Mouse (Mus musculus) CH12.LX (cell line): ENCODE measurements around the gene H2-Eb2. TPM values are rescaled to one million over a fixed set of nuclear protein-coding genes. Genes with fewer than 3 reads are reported as not detected.

Source experiments
- DNase-seq: peaks from one replicate; pipeline ENCODE4 v3.0.0-alpha.2; 2013; ENCODE audit errors: extremely low read depth
- H3K27ac ChIP-seq: 2 replicates; pipeline ENCODE4 v1.5.1; 2012; ENCODE audit warnings: low read depth, mild to moderate bottlenecking, control low read depth, moderate library complexity; ENCODE audit not compliant: insufficient read depth
- H3K27me3 ChIP-seq: replicated peaks from 2 replicates; pipeline ENCODE3; 2012; ENCODE audit warnings: inconsistent platforms
- H3K36me3 ChIP-seq, 2 experiments: replicated peaks in 1 of 2; 2 replicates each; pipeline versions ENCODE3 to v1.6.1; 2012; ENCODE audit warnings: inconsistent platforms in 1 of 2, low read length in 1 of 2, mild to moderate bottlenecking in 1 of 2, mixed read lengths in 1 of 2, moderate library complexity in 1 of 2; ENCODE audit not compliant: control insufficient read depth in 1 of 2, insufficient read depth in 1 of 2
- H3K4me1 ChIP-seq, 2 experiments: 2 replicates each; pipeline ENCODE4 v1.6.1; 2012; ENCODE audit warnings: inconsistent platforms in 1 of 2, moderate library complexity in 1 of 2; ENCODE audit not compliant: insufficient read depth in 2 of 2, control insufficient read depth in 1 of 2
- H3K4me2 ChIP-seq: 2 replicates; pipeline ENCODE4 v1.6.1; 2012; ENCODE audit warnings: low read depth, mild to moderate bottlenecking, control low read depth; ENCODE audit not compliant: poor library complexity, insufficient read depth, severe bottlenecking
- H3K4me3 ChIP-seq, 3 experiments: fragments of 150-350 bp in 1 of 3; sonication (generic) in 1 of 3; replicated peaks in 1 of 3; 2 replicates each; pipeline versions ENCODE3 to v1.5.1; 2011 to 2012; ENCODE audit warnings: low read depth in 2 of 3, low read length in 2 of 3, mild to moderate bottlenecking in 2 of 3, moderate library complexity in 2 of 3, control low read depth in 1 of 3, improper control_type of control experiment in 1 of 3, inconsistent platforms in 1 of 3, mixed read lengths in 1 of 3; ENCODE audit not compliant: poor library complexity in 1 of 3
- H3K79me2 ChIP-seq: replicated peaks from 2 replicates; pipeline ENCODE4 v1.6.1; 2012; ENCODE audit warnings: mild to moderate bottlenecking, moderate library complexity; ENCODE audit not compliant: control insufficient read depth, poor library complexity, insufficient read depth, severe bottlenecking; ENCODE audit errors: extremely low read depth
- H3K9ac ChIP-seq: 2 replicates; pipeline ENCODE4 v1.6.1; 2012; ENCODE audit warnings: low read depth, mild to moderate bottlenecking, control low read depth, moderate library complexity; ENCODE audit not compliant: insufficient read depth
- H3K9me3 ChIP-seq: replicated peaks from 2 replicates; pipeline ENCODE3; 2012; ENCODE audit warnings: low read length, inconsistent platforms, mixed read lengths
- BHLHE40 ChIP-seq: IDR thresholded peaks from 2 replicates; pipeline ENCODE4 v1.6.1; 2011; ENCODE audit warnings: mild to moderate bottlenecking, low read depth, low read length, improper control_type of control experiment
- CHD1 ChIP-seq: IDR thresholded peaks from 2 replicates; pipeline ENCODE4 v1.6.1; 2012; ENCODE audit warnings: low read depth, low read length, improper control_type of control experiment, inconsistent platforms
- CHD2 ChIP-seq: IDR thresholded peaks from 2 replicates; pipeline ENCODE4 v1.6.1; 2011; ENCODE audit warnings: low read length, improper control_type of control experiment
- CTCF ChIP-seq, 2 experiments: IDR thresholded peaks in 1 of 2; conservative IDR thresholded peaks in 1 of 2; 2 replicates each; pipeline ENCODE4 v1.5.1; 2011 to 2012; ENCODE audit warnings: low read depth in 2 of 2, low read length in 2 of 2, improper control_type of control experiment in 1 of 2, inconsistent platforms in 1 of 2, mild to moderate bottlenecking in 1 of 2, moderate library complexity in 1 of 2
- ELF1 ChIP-seq: IDR thresholded peaks from 2 replicates; pipeline ENCODE4 v1.6.1; 2014; ENCODE audit warnings: low read depth, mild to moderate bottlenecking, inconsistent platforms, low read length, improper control_type of control experiment
- EP300 ChIP-seq: IDR thresholded peaks from 2 replicates; pipeline ENCODE4 v1.6.1; 2011; ENCODE audit warnings: low read length, improper control_type of control experiment
- GABPA ChIP-seq: IDR thresholded peaks from 2 replicates; pipeline ENCODE4 v1.6.1; 2012; ENCODE audit warnings: low read depth, low read length, improper control_type of control experiment, inconsistent platforms; ENCODE audit not compliant: insufficient replicate concordance
- HCFC1 ChIP-seq: IDR thresholded peaks from 2 replicates; pipeline ENCODE4 v1.6.1; 2012; ENCODE audit warnings: low read depth, mild to moderate bottlenecking, inconsistent platforms, low read length, improper control_type of control experiment
- IRF4 ChIP-seq: IDR thresholded peaks from 2 replicates; pipeline ENCODE4 v1.6.1; 2014; ENCODE audit warnings: low read depth, mild to moderate bottlenecking, inconsistent platforms, low read length, improper control_type of control experiment
- JUN ChIP-seq: IDR thresholded peaks from 2 replicates; pipeline ENCODE4 v1.6.1; 2011; ENCODE audit warnings: low read depth, mild to moderate bottlenecking, low read length, improper control_type of control experiment, moderate library complexity; ENCODE audit not compliant: insufficient read depth
- JUND ChIP-seq: conservative IDR thresholded peaks from 2 replicates; pipeline ENCODE4 v1.6.1; 2011; ENCODE audit warnings: low read depth, low read length, improper control_type of control experiment
- KAT2A ChIP-seq: IDR thresholded peaks from 2 replicates; pipeline ENCODE4 v1.6.1; 2012; ENCODE audit warnings: low read length, improper control_type of control experiment, inconsistent platforms; ENCODE audit not compliant: insufficient replicate concordance
- MAFK ChIP-seq: IDR thresholded peaks from 2 replicates; pipeline ENCODE4 v1.6.1; 2011; ENCODE audit warnings: low read length, improper control_type of control experiment; ENCODE audit not compliant: insufficient replicate concordance
- MAX ChIP-seq: IDR thresholded peaks from 2 replicates; pipeline ENCODE4 v1.6.1; 2011; ENCODE audit warnings: low read length, improper control_type of control experiment
- MAZ ChIP-seq: IDR thresholded peaks from 2 replicates; pipeline ENCODE4 v1.6.1; 2012; ENCODE audit warnings: low read depth, mild to moderate bottlenecking, inconsistent platforms, low read length, improper control_type of control experiment, moderate library complexity
- MEF2A ChIP-seq: IDR thresholded peaks from 2 replicates; pipeline ENCODE4 v1.6.1; 2014; ENCODE audit warnings: low read depth, mild to moderate bottlenecking, inconsistent platforms, low read length, improper control_type of control experiment, borderline replicate concordance
- MXI1 ChIP-seq: IDR thresholded peaks from 2 replicates; pipeline ENCODE4 v1.6.1; 2011; ENCODE audit warnings: mild to moderate bottlenecking, low read depth, low read length, improper control_type of control experiment
- MYC ChIP-seq: IDR thresholded peaks from 2 replicates; pipeline ENCODE4 v1.6.1; 2011; ENCODE audit warnings: low read depth, mild to moderate bottlenecking, improper control_type of control experiment, low read length
- NRF1 ChIP-seq: IDR thresholded peaks from 2 replicates; pipeline ENCODE4 v1.6.1; 2014; ENCODE audit warnings: low read depth, mild to moderate bottlenecking, inconsistent platforms, low read length, improper control_type of control experiment, moderate library complexity
- PAX5 ChIP-seq: IDR thresholded peaks from 2 replicates; pipeline ENCODE4 v1.6.1; 2012; ENCODE audit warnings: low read length, inconsistent platforms, mixed read lengths
- POLR2A ChIP-seq: IDR thresholded peaks from 2 replicates; pipeline ENCODE4 v1.6.1; 2011; ENCODE audit warnings: low read depth, mild to moderate bottlenecking, improper control_type of control experiment, low read length
- POLR2AphosphoS2 ChIP-seq: IDR thresholded peaks from 2 replicates; pipeline ENCODE4 v1.6.1; 2011; ENCODE audit warnings: low read depth, low read length, improper control_type of control experiment
- RAD21 ChIP-seq: IDR thresholded peaks from 2 replicates; pipeline ENCODE4 v1.6.1; 2011; ENCODE audit warnings: low read depth, mild to moderate bottlenecking, low read length, improper control_type of control experiment, moderate library complexity
- RCOR1 ChIP-seq: conservative IDR thresholded peaks from 2 replicates; pipeline ENCODE4 v1.6.1; 2012; ENCODE audit warnings: low read depth, mild to moderate bottlenecking, inconsistent platforms, low read length, improper control_type of control experiment
- SIN3A ChIP-seq: IDR thresholded peaks from 2 replicates; pipeline ENCODE4 v1.6.1; 2012; ENCODE audit warnings: low read length, improper control_type of control experiment, inconsistent platforms
- SMC3 ChIP-seq: IDR thresholded peaks from 2 replicates; pipeline ENCODE4 v1.6.1; 2011; ENCODE audit warnings: low read depth, low read length, improper control_type of control experiment
- TCF12 ChIP-seq: IDR thresholded peaks from 2 replicates; pipeline ENCODE4 v1.6.1; 2014; ENCODE audit warnings: low read depth, mild to moderate bottlenecking, inconsistent platforms, low read length, improper control_type of control experiment
- UBTF ChIP-seq: IDR thresholded peaks from 2 replicates; pipeline ENCODE4 v1.6.1; 2012; ENCODE audit warnings: low read depth, mild to moderate bottlenecking, inconsistent platforms, low read length, improper control_type of control experiment, moderate library complexity
- USF1 ChIP-seq: IDR thresholded peaks from 2 replicates; pipeline ENCODE4 v1.6.1; 2014; ENCODE audit warnings: low read depth, mild to moderate bottlenecking, inconsistent platforms, low read length, improper control_type of control experiment
- ZMIZ1 ChIP-seq: IDR thresholded peaks from 2 replicates; pipeline ENCODE4 v1.6.1; 2012; ENCODE audit warnings: low read depth, mild to moderate bottlenecking, inconsistent platforms, low read length, improper control_type of control experiment
- ZNF384 ChIP-seq: IDR thresholded peaks from 2 replicates; pipeline ENCODE4 v1.6.1; 2012; ENCODE audit warnings: low read depth, low read length, improper control_type of control experiment, inconsistent platforms
- dilution Hi-C: fragments of 300-500 bp; cut with MboI; formaldehyde crosslinking; loops from 2 replicates; pipeline ENCODE4 v1.14.3; 2020; ENCODE audit warnings: low sequenced_read_pairs; ENCODE audit not compliant: extremely low pct_unique_long_range_greater_than_20kb, extremely low pct_ligation_motif_present
- in situ Hi-C: fragments of 300-500 bp; cut with MboI; formaldehyde crosslinking; loops from 3 replicates; pipeline ENCODE4 v1.14.3; 2019; ENCODE audit warnings: low sequenced_read_pairs, low pct_ligation_motif_present, low pct_unique_long_range_greater_than_20kb, mixed read lengths
- polyA plus RNA-seq: library from polyadenylated mRNA; unstranded; fragments of >175 nt; gene quantifications from 2 replicates; pipeline ENCODE4 v1.2.1, GENCODE M21; 2012; ENCODE audit warnings: low read depth; ENCODE audit not compliant: insufficient read length
- total RNA-seq, 2 experiments: library from RNA; depleted of rRNA; stranded (reverse); fragments of 300-350 nt in 1 of 2; fragments of >200 nt in 1 of 2; gene quantifications; 2 replicates each; pipeline ENCODE4 v1.2.3; 2012 to 2014

H2-Eb2 gene
- total and polyA plus RNA-seq, 3 experiments = 5.8 to 11.4 (median 10.9) TPM

GRCm38 (mm10) chr17:34383212-34383611 lies 57.7 kb downstream of the H2-Eb2 start:
- in situ Hi-C loops (no loop called here), dilution Hi-C loops (no loop called here)
- DNase-seq = no peak

GRCm38 (mm10) chr17:34384699-34385098 lies 59.2 kb downstream of the H2-Eb2 start:
- Histone ChIP-seq H3K4me3 (no peak overlapping the region), H3K9ac (no peak overlapping the region), H3K27me3 (no peaks in the 10 kb centered on the region), H3K4me2 (no peak overlapping the region), H3K27ac (no peak overlapping the region), H3K36me3 (peaks cover 0 to 2% of the 10 kb centered on the region in 2 experiments), H3K79me2 (no peaks in the 10 kb centered on the region), H3K4me1 (peaks cover 15 to 24% of the 10 kb centered on the region in 2 experiments), H3K9me3 (peaks cover 2% of the 10 kb centered on the region)
- dilution Hi-C loops = no loop called here
- in situ Hi-C loops = no loop called here
- DNase-seq = no peak
- no peak for TF ChIP-seq RCOR1
- TF ChIP-seq IRF4 = no peak
- no peak for TF ChIP-seq RAD21
- no peak for TF ChIP-seq TCF12
- no peak for TF ChIP-seq ELF1
- TF ChIP-seq MAX = no peak
- no peak for TF ChIP-seq SMC3
- no peak for TF ChIP-seq ZMIZ1
- TF ChIP-seq CTCF (conservative IDR thresholded peaks at IDR 0.05 in 1 of 2, IDR thresholded peaks at IDR 0.05 in 1 of 2; ENCODE audit: low read depth in 2 of 2, low read length in 2 of 2) = no peak
- no peak for TF ChIP-seq MAZ
- no peak for TF ChIP-seq SIN3A
- no peak for TF ChIP-seq JUND
- TF ChIP-seq HCFC1 = no peak
- TF ChIP-seq MAFK = no peak
- no peak for TF ChIP-seq BHLHE40

More at GRCm38 (mm10) chr17:34383212-34383611, 57.7 kb downstream of the H2-Eb2 start:
- TF ChIP-seq JUN = no peak
- TF ChIP-seq CTCF (conservative IDR thresholded peaks at IDR 0.05 in 1 of 2, IDR thresholded peaks at IDR 0.05 in 1 of 2; ENCODE audit: low read depth in 2 of 2, low read length in 2 of 2) = peak; percentile 23 to 56; a peak in 3 of 4 replicates
- TF ChIP-seq ZMIZ1 = no peak
- no peak for TF ChIP-seq POLR2AphosphoS2
- no peak for TF ChIP-seq ELF1
- TF ChIP-seq CHD2 = no peak
- no peak for TF ChIP-seq MYC
- no peak for TF ChIP-seq NRF1
- no peak for TF ChIP-seq PAX5
- no peak for TF ChIP-seq MXI1
- TF ChIP-seq POLR2A = no peak
- no peak for TF ChIP-seq GABPA
- TF ChIP-seq RAD21 = peak; percentile 39
- no peak for TF ChIP-seq ZNF384
- TF ChIP-seq MAX = no peak
- no peak for TF ChIP-seq HCFC1
- no peak for TF ChIP-seq EP300
- TF ChIP-seq UBTF = no peak
- TF ChIP-seq SMC3 = peak; percentile 35
- TF ChIP-seq KAT2A = no peak
- TF ChIP-seq MAZ = no peak
- no peak for TF ChIP-seq MEF2A
- no peak for TF ChIP-seq JUND
- TF ChIP-seq CHD1 = no peak
- TF ChIP-seq USF1 = no peak
- H3K9me3 ChIP-seq = peaks cover 2% of the 10 kb centered on the region
- H3K79me2 ChIP-seq = no peaks in the 10 kb centered on the region
- peaks cover 17 to 32% of the 10 kb centered on the region in 2 experiments for H3K4me1 ChIP-seq
- no peaks in the 10 kb centered on the region for H3K27me3 ChIP-seq
- no peak overlapping the region for H3K4me2 ChIP-seq
- no peak overlapping the region for H3K9ac ChIP-seq
- H3K36me3 ChIP-seq = peaks cover 0 to 2% of the 10 kb centered on the region in 2 experiments
- no peak overlapping the region for H3K4me3 ChIP-seq
- no peak overlapping the region for H3K27ac ChIP-seq
